15 mouse cellular contexts compared by ENCODE assay signal in genomic region chr6:117937222-117937932, GRCm38 (mm10). TPM values are rescaled to one million over a fixed set of nuclear protein-coding genes. Genes with fewer than 3 reads are reported as not detected.
DNase-seq lines count a peak whose midpoint lies in the region; ATAC-seq and TF ChIP-seq lines count a peak whose summit lies in the region.
"Had no signal": no experiment of that assay in that cellular context is flagged by ENCODE, and none has a peak within 500 bp of the region (broad histone marks: within the 10 kb centered on the region; RNA-seq: fewer than 3 reads in every experiment).

Gene Fxyd4 (minus strand): TSS chr6:117937692.

- peak; percentile 87 for DNase-seq in 416B (ENCODE audit: low read depth)
- DNase-seq in embryo, embryonic 11 days = no peak
- DNase-seq in heart, adult 2 months = no peak
- no peak for DNase-seq in cerebellum, postnatal 10 days
- DNase-seq: heart, adult 18-20 months; retina, postnatal 1 day had no signal

- no peak for TF ChIP-seq CTCF in intestine, postnatal 0 days (IDR thresholded peaks at IDR 0.05; ENCODE audit: low read depth)
- no peak for TF ChIP-seq CTCF in heart, adult 2 months (IDR thresholded peaks at IDR 0.05)

- intact Hi-C loops in heart, adult 2 months (cut with DNase I) = loop anchor here (10.0 kb wide), 1 partner anchor 157 kb away; no protein-coding TSS in a partner anchor

- H3K27ac ChIP-seq in intestine, postnatal 0 days (ENCODE audit: low read depth, low read length) = no peak within 1 kb of the TSS
- H3K27ac ChIP-seq in lung, embryonic 15.5 days = 0 out of 2 replicates have a peak within 1 kb of the TSS, but pooled peaks have one; percentile 10
- H3K27ac ChIP-seq in heart, adult 2 months = no peak within 1 kb of the TSS
- H3K27ac ChIP-seq: forebrain, embryonic 10.5 days; hindbrain, embryonic 15.5 days had no signal

- no peaks in the 10 kb centered on the region for H3K79me2 ChIP-seq in heart, adult 2 months (replicated peaks; ENCODE audit: control insufficient read depth, insufficient read depth, low read length)

- no peak within 1 kb of the TSS for H3K4me2 ChIP-seq in intestine, postnatal 0 days (replicated peaks; ENCODE audit: low read depth)
- H3K4me2 ChIP-seq in lung, embryonic 15.5 days = no peak within 1 kb of the TSS
- H3K4me2 ChIP-seq: hindbrain, embryonic 15.5 days had no signal

- no peaks in the 10 kb centered on the region for H3K9me3 ChIP-seq in intestine, postnatal 0 days (ENCODE audit: control insufficient read depth)
- H3K9me3 ChIP-seq in lung, embryonic 15.5 days = no peaks in the 10 kb centered on the region
- H3K9me3 ChIP-seq: forebrain, embryonic 10.5 days; hindbrain, embryonic 15.5 days had no signal

- TF ChIP-seq POLR2A in heart, adult 2 months (IDR thresholded peaks at IDR 0.05; ENCODE audit: insufficient read depth, low read depth, low read length) = no peak

- H3K9ac ChIP-seq in intestine, postnatal 0 days (ENCODE audit: low read depth, low read length) = no peak within 1 kb of the TSS
- H3K9ac ChIP-seq in lung, embryonic 15.5 days = no peak within 1 kb of the TSS
- no peak within 1 kb of the TSS for H3K9ac ChIP-seq in heart, adult 2 months (ENCODE audit: low read depth, low read length)
- H3K9ac ChIP-seq: hindbrain, embryonic 15.5 days had no signal

- no peak for TF ChIP-seq EP300 in heart, adult 2 months (IDR thresholded peaks at IDR 0.05; ENCODE audit: insufficient read depth, low read depth, low read length)

- WGBS in intestine, postnatal 0 days = 52% methylated on average over 10 of the region's 10 CpGs
- WGBS in lung, embryonic 15.5 days = 52% methylated on average over 10 of the region's 10 CpGs
- WGBS in heart, adult 2 months = 71% methylated on average over 10 of the region's 10 CpGs

- ATAC-seq in CD4-positive, CD25-positive, alpha-beta regulatory T cell, adult 4 months = peak; percentile 67
- ATAC-seq in intestine, postnatal 0 days = 0 out of 2 replicates have a peak, but pooled peaks have one; percentile 22
- ATAC-seq in lung, embryonic 15.5 days (ENCODE audit: borderline replicate concordance, extremely low read depth, low FRiP score, low TSS enrichment) = peak; percentile 68; the same call in 1 of the 2 replicates

- no peak within 1 kb of the TSS for H3K4me3 ChIP-seq in intestine, postnatal 0 days (ENCODE audit: low read depth, low read length)
- H3K4me3 ChIP-seq in lung, embryonic 15.5 days = no peak within 1 kb of the TSS
- H3K4me3 ChIP-seq in heart, adult 2 months = no peak within 1 kb of the TSS
- H3K4me3 ChIP-seq: forebrain, embryonic 10.5 days; hindbrain, embryonic 15.5 days had no signal

- no peaks in the 10 kb centered on the region for H3K4me1 ChIP-seq in intestine, postnatal 0 days (replicated peaks; ENCODE audit: control insufficient read depth, insufficient read depth, low read length)
- H3K4me1 ChIP-seq in lung, embryonic 15.5 days = peaks cover 5% of the 10 kb centered on the region; the same call in 1 of the 2 replicates
- H3K4me1 ChIP-seq in heart, adult 2 months (ENCODE audit: control insufficient read depth, insufficient read depth, low read length) = no peaks in the 10 kb centered on the region
- H3K4me1 ChIP-seq: forebrain, embryonic 10.5 days; hindbrain, embryonic 15.5 days had no signal

- H3K27me3 ChIP-seq in intestine, postnatal 0 days (replicated peaks; ENCODE audit: control insufficient read depth, insufficient read depth, low read length) = no peaks in the 10 kb centered on the region
- no peaks in the 10 kb centered on the region for H3K27me3 ChIP-seq in lung, embryonic 15.5 days
- no peaks in the 10 kb centered on the region for H3K27me3 ChIP-seq in heart, adult 2 months (ENCODE audit: control insufficient read depth, insufficient read depth, low read length)
- H3K27me3 ChIP-seq: hindbrain, embryonic 15.5 days had no signal

- H3K36me3 ChIP-seq in intestine, postnatal 0 days (ENCODE audit: control insufficient read depth, insufficient read depth) = no peaks in the 10 kb centered on the region
- H3K36me3 ChIP-seq in lung, embryonic 15.5 days = no peaks in the 10 kb centered on the region
- H3K36me3 ChIP-seq in heart, adult 2 months (ENCODE audit: control insufficient read depth, insufficient read depth, low read length) = no peaks in the 10 kb centered on the region
- H3K36me3 ChIP-seq: hindbrain, embryonic 15.5 days had no signal

RNA-seq across cellular contexts. Expression of gene Fxyd4, which starts in this region (rescaled TPM):
- 10 to 100 TPM in 1 of 2 experiments, 1 to 10 TPM in 1; 7.6 to 14.3 TPM for polyA plus RNA-seq in CD4-positive, CD25-positive, alpha-beta regulatory T cell, adult 4 months (2017; shearing (Covaris generic))
- polyA plus RNA-seq in intestine, postnatal 0 days (2015; fragmentation: Nextera tagmentation; extraction: Ambion mirVana) = 0.27 and 0.55 TPM in 2 replicates
- 4.5 and 5.2 TPM in 2 replicates for polyA plus RNA-seq in lung, embryonic 15.5 days (2015; fragmentation: Nextera tagmentation; extraction: Ambion mirVana)
- not detected for total RNA-seq in heart, adult 2 months (2021)
- polyA plus RNA-seq in heart, adult 2 months (2012; rRNA removed) = 0.25 TPM in 1 of 2 replicates, not detected in the other
- total RNA-seq: common myeloid progenitor, adult 5-6 weeks; heart, adult 18-20 months; left cerebral cortex, postnatal 36 days; megakaryocyte progenitor cell, adult 5-6 weeks had no signal
- polyA plus RNA-seq: brain, embryonic 14.5 days had no signal

Comparison
In these comparisons a context has a peak if more than half of its experiments do, and no peak if none do; other contexts are left out.
1. Peak in ATAC-seq in intestine, postnatal 0 days; RNA of the gene not detected or under 1 TPM.